Mouse (Mus musculus): Measurements from ENCODE around the gene Creb5.

GRCm38 (mm10) chr6:53537530-53537929, 250.5 kb downstream of the Creb5 start:
- TF ChIP-seq CTCF (IDR thresholded peaks at IDR 0.05; ENCODE audit: extremely low read depth, insufficient read depth, low read length) (no peak), POLR2A (IDR thresholded peaks at IDR 0.05; ENCODE audit: extremely low read depth, insufficient read depth, low read length) (no peak)

Measured in cortical plate, adult 2 months (tissue).